Comparison of ENCODE assay signal across 8 mouse cellular contexts in genomic region chr2:167420811-167421241, GRCm38 (mm10). TPM values are rescaled to one million over a fixed set of nuclear protein-coding genes. Genes with fewer than 3 reads are reported as not detected.
DNase-seq lines count a peak whose midpoint lies in the region; ATAC-seq and TF ChIP-seq lines count a peak whose summit lies in the region.

No protein-coding gene starts in this region.

- TF ChIP-seq CTCF in left cerebral cortex, adult 2 months (IDR thresholded peaks at IDR 0.05), result no peak
- TF ChIP-seq CTCF in brain, embryonic 14.5 days (IDR thresholded peaks at IDR 0.05; ENCODE audit: borderline replicate concordance, extremely low read depth, insufficient read depth, insufficient read length), result no peak
- no peak for TF ChIP-seq CTCF in heart, postnatal 0 days (IDR thresholded peaks at IDR 0.05; ENCODE audit: low read depth)

- H3K27me3 ChIP-seq in heart, postnatal 0 days (ENCODE audit: control insufficient read depth, insufficient read depth, low read length), result no peaks in the 10 kb centered on the region
- H3K27me3 ChIP-seq in midbrain, embryonic 10.5 days (ENCODE audit: low read depth, poor library complexity, severe bottlenecking), result no peaks in the 10 kb centered on the region

- WGBS in heart, postnatal 0 days, result 12% methylated on average over 10 of the region's 10 CpGs
- WGBS in midbrain, embryonic 10.5 days, result 30% methylated on average over 10 of the region's 10 CpGs

- H3K4me2 ChIP-seq in heart, postnatal 0 days (ENCODE audit: low read depth, low read length), result peak overlapping the region; percentile 86

- TF ChIP-seq POLR2A in brain, embryonic 14.5 days (IDR thresholded peaks at IDR 0.05; ENCODE audit: borderline replicate concordance, extremely low read depth, insufficient read depth, insufficient read length, poor library complexity, severe bottlenecking), result no peak

- intact Hi-C loops in left cerebral cortex, adult 2 months (cut with DNase I), result loop anchor here (5.0 kb wide), 2 partner anchors 71 to 349 kb away; partner anchors contain the start of genes Rnf114 and Spata2
- intact Hi-C loops in left cerebral cortex, postnatal 10 days (cut with DNase I), result no loop called here

- peak overlapping the region; percentile 92 for H3K4me3 ChIP-seq in left cerebral cortex, adult 2 months
- peak overlapping the region; percentile 92 for H3K4me3 ChIP-seq in heart, postnatal 0 days (ENCODE audit: low read depth, low read length)
- H3K4me3 ChIP-seq in midbrain, embryonic 10.5 days, result peak overlapping the region; percentile 88

- H3K27ac ChIP-seq in left cerebral cortex, adult 2 months, result peak overlapping the region; percentile 100
- peak overlapping the region; percentile 99 for H3K27ac ChIP-seq in heart, postnatal 0 days (ENCODE audit: low read depth)
- H3K27ac ChIP-seq in midbrain, embryonic 10.5 days (replicated peaks), result peak overlapping the region; percentile 100

- no peak for DNase-seq in left cerebral cortex, adult 2 months (ENCODE audit: extremely low spot score in 1 of 2, low spot score in 2 of 2)
- DNase-seq in left cerebral cortex, adult 18-20 months (ENCODE audit: low spot score in 2 of 2), result no peak
- peak; percentile 12 for DNase-seq in brain, embryonic 14.5 days (ENCODE audit: low read depth)
- no peak for DNase-seq in heart, postnatal 0 days (ENCODE audit: low spot score)
- DNase-seq in midbrain, embryonic 10.5 days (ENCODE audit: low spot score), result no peak
- DNase-seq in left cerebral cortex, postnatal 10 days (ENCODE audit: extremely low spot score in 1 of 2, low spot score in 2 of 2), result no peak
- no peak for DNase-seq in ovary, postnatal 36 days (ENCODE audit: low spot score)

- H3K4me1 ChIP-seq in heart, postnatal 0 days (ENCODE audit: control insufficient read depth, insufficient read depth), result peaks cover 12% of the 10 kb centered on the region
- peaks cover 32% of the 10 kb centered on the region for H3K4me1 ChIP-seq in midbrain, embryonic 10.5 days

- ATAC-seq in heart, postnatal 0 days (ENCODE audit: insufficient read depth, low read depth), result no peak
- ATAC-seq in megakaryocyte progenitor cell, adult 5-6 weeks (replicated peaks; ENCODE audit: poor library complexity), result no peak

- TF ChIP-seq EP300 in heart, postnatal 0 days (IDR thresholded peaks at IDR 0.05; ENCODE audit: low read depth), result no peak

- no peaks in the 10 kb centered on the region for H3K9me3 ChIP-seq in heart, postnatal 0 days (replicated peaks; ENCODE audit: control insufficient read depth, low read length)
- H3K9me3 ChIP-seq in midbrain, embryonic 10.5 days (replicated peaks), result 0 out of 2 replicates have a peak, but pooled peaks cover 3% of the 10 kb centered on the region

- H3K36me3 ChIP-seq in heart, postnatal 0 days (replicated peaks; ENCODE audit: control insufficient read depth, insufficient read depth, low read length), result peaks cover 21% of the 10 kb centered on the region
- H3K36me3 ChIP-seq in midbrain, embryonic 10.5 days, result peaks cover 23% of the 10 kb centered on the region

- peak overlapping the region; percentile 89 for H3K9ac ChIP-seq in heart, postnatal 0 days (replicated peaks; ENCODE audit: low read depth, low read length)

RNA-seq across cellular contexts. Expression of gene Slc9a8, which starts 0.7 kb away (rescaled TPM):
- total RNA-seq in left cerebral cortex, adult 2 months (2021), result 10 to 100 TPM; 31.1 to 34.4 TPM
- 10 to 100 TPM; 26.2 to 32.4 TPM for total RNA-seq in left cerebral cortex, adult 18-20 months (2021)
- polyA plus RNA-seq in brain, embryonic 14.5 days (2012; rRNA removed), result 45.5 and 46.2 TPM in 2 replicates
- total RNA-seq in heart, postnatal 0 days (2014; rRNA removed; ENCODE audit: low replicate concordance), result 31.9 and 51.5 TPM in 2 replicates
- polyA plus RNA-seq in heart, postnatal 0 days (2015; fragmentation: Nextera tagmentation; extraction: Ambion mirVana), result 9.9 and 10.7 TPM in 2 replicates
- 21.6 and 25.6 TPM in 2 replicates for polyA plus RNA-seq in midbrain, embryonic 10.5 days (2016; fragmentation: Nextera tagmentation; extraction: Ambion mirVana)
- total RNA-seq in megakaryocyte progenitor cell, adult 5-6 weeks (2015), result 25.5 and 37.4 TPM in 2 replicates
- 17.9 and 25.3 TPM in 2 replicates for total RNA-seq in megakaryocyte progenitor cell, adult 5-6 weeks (2017)
- total RNA-seq in left cerebral cortex, postnatal 10 days (2021), result 10 to 100 TPM; 33.9 to 35.6 TPM
